Mouse (Mus musculus): ENCODE results near the gene Nus1. TPM values are rescaled to one million over a fixed set of nuclear protein-coding genes. Genes with fewer than 3 reads are reported as not detected.

Gene Nus1
- polyA plus RNA-seq, 1 experiment from 2014 or later: 23.5 TPM

DNA sequence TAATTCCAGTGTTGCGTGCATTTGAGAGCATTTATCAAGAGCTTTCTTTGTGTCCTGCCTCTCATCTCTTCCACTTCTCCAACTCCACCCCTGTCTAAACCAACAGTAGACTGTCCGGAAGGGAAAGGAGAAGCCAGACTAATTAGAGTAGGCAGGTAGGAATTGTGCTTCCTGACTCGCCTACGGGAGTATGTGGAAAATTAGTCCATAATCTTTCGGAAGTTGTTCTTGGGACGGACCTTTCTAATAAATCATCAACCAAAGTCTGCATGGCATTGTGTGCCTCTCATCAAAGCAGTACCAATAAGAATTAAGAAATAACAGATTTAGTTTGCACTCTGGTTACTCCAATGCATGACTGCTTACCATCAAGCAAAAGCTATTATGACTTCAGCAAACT lies 34.3 kb upstream of the Nus1 start:
- Histone ChIP-seq H3K4me3 (replicated peaks; ENCODE audit: low read depth, low read length) (peak overlapping the region; percentile 90), H3K9ac (replicated peaks; ENCODE audit: low read length) (no peak overlapping the region), H3K9me3 (ENCODE audit: control insufficient read depth, low read length) (no peaks in the 10 kb centered on the region), H3K27me3 (ENCODE audit: control insufficient read depth, insufficient read depth, low read length) (no peaks in the 10 kb centered on the region), H3K4me1 (ENCODE audit: control insufficient read depth, insufficient read depth, low read length) (peaks cover 18% of the 10 kb centered on the region), H3K27ac (replicated peaks; ENCODE audit: low read depth, low read length) (no peak overlapping the region), H3K4me2 (ENCODE audit: low read length) (peak overlapping the region; percentile 62), H3K36me3 (ENCODE audit: control insufficient read depth, insufficient read depth, low read length) (no peaks in the 10 kb centered on the region)
- DNase-seq: no peak
- no peak for ATAC-seq (ENCODE audit: low FRiP score, low TSS enrichment)
- WGBS: 88% methylated on average over 6 of the region's 6 CpGs

GRCm38 (mm10) chr10:52383522-52383921 lies 33.8 kb upstream of the Nus1 start:
- no peak overlapping the region for H3K4me2 ChIP-seq (ENCODE audit: low read length)
- no peak overlapping the region for H3K9ac ChIP-seq (replicated peaks; ENCODE audit: low read length)
- no peak for DNase-seq
- ATAC-seq (ENCODE audit: low FRiP score, low TSS enrichment): no peak
- H3K27me3 ChIP-seq (ENCODE audit: control insufficient read depth, insufficient read depth, low read length): no peaks in the 10 kb centered on the region
- no peak overlapping the region for H3K4me3 ChIP-seq (replicated peaks; ENCODE audit: low read depth, low read length)
- H3K27ac ChIP-seq (replicated peaks; ENCODE audit: low read depth, low read length): no peak overlapping the region
- no peaks in the 10 kb centered on the region for H3K9me3 ChIP-seq (ENCODE audit: control insufficient read depth, low read length)
- WGBS: 95% methylated on average over 1 of the region's 1 CpGs
- no peaks in the 10 kb centered on the region for H3K36me3 ChIP-seq (ENCODE audit: control insufficient read depth, insufficient read depth, low read length)
- H3K4me1 ChIP-seq (ENCODE audit: control insufficient read depth, insufficient read depth, low read length): peaks cover 16% of the 10 kb centered on the region

DNA sequence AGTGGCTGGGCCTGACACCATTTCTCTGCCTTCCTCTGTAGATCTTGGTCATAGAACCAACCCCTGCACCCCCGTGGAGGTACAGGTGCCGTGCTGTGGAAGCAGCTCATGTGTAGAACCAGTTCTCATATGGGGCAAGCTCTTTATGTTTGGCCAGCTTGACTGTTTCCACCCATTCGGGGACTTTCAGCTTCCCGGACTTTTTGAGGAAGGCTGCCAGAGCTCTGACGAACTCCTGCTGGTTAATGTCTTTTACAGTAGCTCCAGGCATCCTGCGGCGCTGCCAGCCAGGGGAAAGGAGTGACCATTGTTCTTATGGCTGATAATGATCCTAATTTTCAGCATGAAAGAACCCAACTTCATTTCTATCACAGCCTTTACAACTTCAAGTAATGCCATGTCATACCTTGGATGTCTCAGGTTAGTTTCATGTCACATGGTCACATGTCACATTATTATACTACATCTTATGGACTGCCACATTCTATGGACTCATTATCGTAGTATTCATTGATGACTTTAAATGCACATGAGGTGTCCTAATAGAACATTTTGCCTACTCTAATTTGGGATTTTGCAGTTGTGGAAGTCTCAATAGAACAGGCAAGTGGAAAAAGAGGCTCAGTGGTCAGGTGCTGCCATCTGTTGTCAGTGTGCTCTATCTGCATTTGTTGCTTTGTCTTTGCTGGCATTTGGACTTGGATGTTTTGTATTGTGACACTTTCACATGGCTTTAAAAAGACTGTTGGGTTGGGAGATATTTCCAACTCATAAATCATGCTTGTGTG lies 32.3 kb upstream of the Nus1 start:
- H3K4me1 ChIP-seq (ENCODE audit: control insufficient read depth, insufficient read depth, low read length): 0 out of 2 replicates have a peak, but pooled peaks cover 5% of the 10 kb centered on the region
- H3K4me2 ChIP-seq (ENCODE audit: low read length): no peak overlapping the region
- H3K27ac ChIP-seq (replicated peaks; ENCODE audit: low read depth, low read length): no peak overlapping the region
- ATAC-seq (ENCODE audit: low FRiP score, low TSS enrichment) (no peak), DNase-seq (peak; percentile 85)
- no peaks in the 10 kb centered on the region for H3K9me3 ChIP-seq (ENCODE audit: control insufficient read depth, low read length)
- no peak overlapping the region for H3K9ac ChIP-seq (replicated peaks; ENCODE audit: low read length)
- WGBS: 47% methylated on average over 8 of the region's 8 CpGs
- no peaks in the 10 kb centered on the region for H3K27me3 ChIP-seq (ENCODE audit: control insufficient read depth, insufficient read depth, low read length)
- H3K36me3 ChIP-seq (ENCODE audit: control insufficient read depth, insufficient read depth, low read length): no peaks in the 10 kb centered on the region
- H3K4me3 ChIP-seq (replicated peaks; ENCODE audit: low read depth, low read length): no peak overlapping the region

DNA sequence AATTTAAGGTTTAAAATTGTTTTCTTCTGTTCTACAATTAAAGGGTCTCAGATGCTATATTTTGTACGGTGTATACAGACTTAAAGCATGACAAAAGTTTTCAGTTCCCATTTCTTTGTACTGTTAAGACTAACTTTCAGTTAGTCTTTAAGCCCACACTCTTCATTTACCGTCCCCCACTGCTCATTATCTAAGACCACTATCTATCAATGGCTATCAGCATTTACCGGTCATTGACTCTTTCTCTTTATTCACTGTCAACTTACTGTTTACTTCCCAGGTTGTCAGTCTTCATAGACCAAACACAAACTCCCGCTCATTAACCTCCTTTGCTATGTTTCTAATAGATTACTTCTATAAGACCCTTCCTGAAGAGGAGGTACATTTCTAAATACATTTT lies 30.2 kb upstream of the Nus1 start:
- H3K27ac ChIP-seq (replicated peaks; ENCODE audit: low read depth, low read length): no peak overlapping the region
- WGBS: 90% methylated on average over 4 of the region's 4 CpGs
- H3K4me1 ChIP-seq (ENCODE audit: control insufficient read depth, insufficient read depth, low read length): 0 out of 2 replicates have a peak, but pooled peaks cover 5% of the 10 kb centered on the region
- ATAC-seq (ENCODE audit: low FRiP score, low TSS enrichment): no peak
- H3K36me3 ChIP-seq (ENCODE audit: control insufficient read depth, insufficient read depth, low read length): no peaks in the 10 kb centered on the region
- no peaks in the 10 kb centered on the region for H3K27me3 ChIP-seq (ENCODE audit: control insufficient read depth, insufficient read depth, low read length)
- H3K9ac ChIP-seq (replicated peaks; ENCODE audit: low read length): no peak overlapping the region
- H3K4me3 ChIP-seq (replicated peaks; ENCODE audit: low read depth, low read length): no peak overlapping the region
- H3K9me3 ChIP-seq (ENCODE audit: control insufficient read depth, low read length): no peaks in the 10 kb centered on the region
- H3K4me2 ChIP-seq (ENCODE audit: low read length): no peak overlapping the region
- DNase-seq: no peak

GRCm38 (mm10) chr10:52388922-52389430 lies 28.4 kb upstream of the Nus1 start, which contains the start of gene Nepn:
Gene Nepn (plus strand): TSS chr10:52388972.
- Histone ChIP-seq H3K9ac (replicated peaks; ENCODE audit: low read length) (no peak within 1 kb of the TSS), H3K9me3 (ENCODE audit: control insufficient read depth, low read length) (no peaks in the 10 kb centered on the region), H3K4me2 (ENCODE audit: low read length) (no peak within 1 kb of the TSS), H3K36me3 (ENCODE audit: control insufficient read depth, insufficient read depth, low read length) (no peaks in the 10 kb centered on the region), H3K27ac (replicated peaks; ENCODE audit: low read depth, low read length) (no peak within 1 kb of the TSS), H3K4me3 (replicated peaks; ENCODE audit: low read depth, low read length) (no peak within 1 kb of the TSS), H3K4me1 (ENCODE audit: control insufficient read depth, insufficient read depth, low read length) (no peaks in the 10 kb centered on the region), H3K27me3 (ENCODE audit: control insufficient read depth, insufficient read depth, low read length) (no peaks in the 10 kb centered on the region)
- no peak for DNase-seq
- no peak for ATAC-seq (ENCODE audit: low FRiP score, low TSS enrichment)
- 81% methylated on average over 5 of the region's 5 CpGs for WGBS

DNA sequence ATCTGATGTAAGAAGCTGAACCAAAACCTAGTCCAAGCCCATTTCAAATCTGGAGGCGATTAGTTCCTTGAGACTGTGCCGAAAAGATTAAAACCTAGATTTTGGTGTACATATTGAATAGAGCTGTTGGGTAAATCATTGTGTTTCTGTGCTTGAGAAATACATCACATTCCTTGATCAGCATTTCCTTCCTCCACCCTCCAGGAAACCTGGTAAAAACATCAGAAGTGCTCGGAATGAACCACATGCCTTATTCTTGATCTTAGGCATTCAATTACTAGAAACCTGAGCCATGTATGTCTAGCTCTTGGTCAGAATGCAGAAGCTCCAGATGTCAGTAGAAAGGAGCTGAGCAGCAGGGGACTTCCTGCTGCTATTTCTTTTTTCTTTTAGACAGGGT lies 27.9 kb upstream of the Nus1 start:
- Histone ChIP-seq H3K9ac (replicated peaks; ENCODE audit: low read length) (no peak overlapping the region), H3K4me1 (ENCODE audit: control insufficient read depth, insufficient read depth, low read length) (no peaks in the 10 kb centered on the region), H3K9me3 (ENCODE audit: control insufficient read depth, low read length) (no peaks in the 10 kb centered on the region), H3K27ac (replicated peaks; ENCODE audit: low read depth, low read length) (no peak overlapping the region), H3K4me2 (ENCODE audit: low read length) (no peak overlapping the region), H3K36me3 (ENCODE audit: control insufficient read depth, insufficient read depth, low read length) (no peaks in the 10 kb centered on the region), H3K27me3 (ENCODE audit: control insufficient read depth, insufficient read depth, low read length) (no peaks in the 10 kb centered on the region), H3K4me3 (replicated peaks; ENCODE audit: low read depth, low read length) (no peak overlapping the region)
- ATAC-seq (ENCODE audit: low FRiP score, low TSS enrichment) (no peak), DNase-seq (no peak)
- 85% methylated on average over 3 of the region's 3 CpGs for WGBS

DNA sequence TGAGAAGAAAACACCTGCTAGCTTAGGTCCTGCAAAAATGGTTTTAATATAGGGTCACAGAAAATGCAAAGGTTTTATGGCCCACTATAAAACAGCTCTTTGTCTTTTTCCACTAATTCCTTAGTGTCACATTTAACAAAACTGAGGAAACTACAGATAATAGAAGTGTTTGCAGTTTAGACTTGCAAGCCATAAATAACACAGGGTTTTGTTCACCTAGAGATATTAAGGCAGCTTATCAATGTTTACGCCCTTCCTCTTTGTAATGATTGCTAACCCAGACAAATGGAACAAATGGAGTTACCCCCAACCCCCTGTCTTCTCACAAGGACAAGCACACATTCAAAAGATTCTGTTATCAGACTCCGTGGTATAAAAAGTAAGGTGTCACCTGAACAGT lies 26.1 kb upstream of the Nus1 start:
- H3K36me3 ChIP-seq (ENCODE audit: control insufficient read depth, insufficient read depth, low read length): no peaks in the 10 kb centered on the region
- ATAC-seq (ENCODE audit: low FRiP score, low TSS enrichment): no peak
- H3K4me3 ChIP-seq (replicated peaks; ENCODE audit: low read depth, low read length): no peak overlapping the region
- no peak for DNase-seq
- H3K27ac ChIP-seq (replicated peaks; ENCODE audit: low read depth, low read length): no peak overlapping the region
- H3K27me3 ChIP-seq (ENCODE audit: control insufficient read depth, insufficient read depth, low read length): no peaks in the 10 kb centered on the region
- no peak overlapping the region for H3K9ac ChIP-seq (replicated peaks; ENCODE audit: low read length)
- H3K4me2 ChIP-seq (ENCODE audit: low read length): no peak overlapping the region
- no peaks in the 10 kb centered on the region for H3K9me3 ChIP-seq (ENCODE audit: control insufficient read depth, low read length)
- whole genome bisulfite sequencing: 80% methylated on average over 2 of the region's 2 CpGs
- H3K4me1 ChIP-seq (ENCODE audit: control insufficient read depth, insufficient read depth, low read length): no peaks in the 10 kb centered on the region

- Histone ChIP-seq H3K4me1 (ENCODE audit: control insufficient read depth, insufficient read depth, low read length) (no peaks in the 10 kb centered on the region), H3K9ac (replicated peaks; ENCODE audit: low read length) (no peak overlapping the region), H3K27ac (replicated peaks; ENCODE audit: low read depth, low read length) (no peak overlapping the region), H3K36me3 (ENCODE audit: control insufficient read depth, insufficient read depth, low read length) (no peaks in the 10 kb centered on the region), H3K9me3 (ENCODE audit: control insufficient read depth, low read length) (no peaks in the 10 kb centered on the region), H3K4me3 (replicated peaks; ENCODE audit: low read depth, low read length) (no peak overlapping the region), H3K4me2 (ENCODE audit: low read length) (no peak overlapping the region), H3K27me3 (ENCODE audit: control insufficient read depth, insufficient read depth, low read length) (no peaks in the 10 kb centered on the region)
- 91% methylated on average over 3 of the region's 3 CpGs for WGBS
- ATAC-seq (ENCODE audit: low FRiP score, low TSS enrichment) (no peak), DNase-seq (no peak)
These were observed 20.7 kb upstream of the Nus1 start for GRCm38 (mm10) chr10:52396647-52397046.

GRCm38 (mm10) chr10:52398715-52399114 lies 18.6 kb upstream of the Nus1 start:
- Histone ChIP-seq H3K9ac (replicated peaks; ENCODE audit: low read length) (no peak overlapping the region), H3K4me3 (replicated peaks; ENCODE audit: low read depth, low read length) (no peak overlapping the region), H3K36me3 (ENCODE audit: control insufficient read depth, insufficient read depth, low read length) (no peaks in the 10 kb centered on the region), H3K27me3 (ENCODE audit: control insufficient read depth, insufficient read depth, low read length) (no peaks in the 10 kb centered on the region), H3K4me2 (ENCODE audit: low read length) (no peak overlapping the region), H3K4me1 (ENCODE audit: control insufficient read depth, insufficient read depth, low read length) (no peaks in the 10 kb centered on the region), H3K27ac (replicated peaks; ENCODE audit: low read depth, low read length) (no peak overlapping the region), H3K9me3 (ENCODE audit: control insufficient read depth, low read length) (no peaks in the 10 kb centered on the region)
- DNase-seq (no peak), ATAC-seq (ENCODE audit: low FRiP score, low TSS enrichment) (no peak)
- WGBS: 85% methylated on average over 2 of the region's 2 CpGs
